Mouse (Mus musculus): ENCODE data around the gene Phf3.
"Not testable (repeated sequence)": the region's sequence is repeated elsewhere in the genome, so short reads cannot be mapped to it uniquely, and the experiment has no call there.

The Phf3 gene

GRCm38 (mm10) chr1:30815609-30816008 is 58.1 kb downstream of the Phf3 start:
- DNase-seq, result peak; percentile 33

GRCm38 (mm10) chr1:30814987-30815386 is 58.7 kb downstream of the Phf3 start:
- DNase-seq, result no peak

- no peak for DNase-seq
Measured at GRCm38 (mm10) chr1:30808101-30808699, 65.5 kb downstream of the Phf3 start.

- peak; percentile 18 for DNase-seq
Measured at GRCm38 (mm10) chr1:30805688-30806285, 67.9 kb downstream of the Phf3 start.

GRCm38 (mm10) chr1:30804919-30805318 is 68.8 kb downstream of the Phf3 start:
- no peak for DNase-seq

GRCm38 (mm10) chr1:30801911-30802310 is 71.8 kb downstream of the Phf3 start:
- peak; percentile 70 for DNase-seq

- DNase-seq, result no peak
Measured at GRCm38 (mm10) chr1:30799277-30799834, 74.4 kb downstream of the Phf3 start.

GRCm38 (mm10) chr1:30794606-30795005 is 79.1 kb downstream of the Phf3 start:
- no peak for DNase-seq

GRCm38 (mm10) chr1:30793357-30793883 is 80.3 kb downstream of the Phf3 start:
- no peak for DNase-seq

GRCm38 (mm10) chr1:30792935-30793334 is 80.8 kb downstream of the Phf3 start:
- no peak for DNase-seq

GRCm38 (mm10) chr1:30790220-30790619 is 83.5 kb downstream of the Phf3 start:
- DNase-seq, result no peak

GRCm38 (mm10) chr1:30789689-30790088 is 84.0 kb downstream of the Phf3 start:
- DNase-seq, result no peak

- no peak for DNase-seq
Measured at GRCm38 (mm10) chr1:30789001-30789400, 84.7 kb downstream of the Phf3 start.

- DNase-seq, result no peak
Measured at GRCm38 (mm10) chr1:30786583-30786982, 87.1 kb downstream of the Phf3 start.

- no peak for DNase-seq
Measured at GRCm38 (mm10) chr1:30783741-30784140, 90.0 kb downstream of the Phf3 start.

- DNase-seq, result peak; percentile 52
Measured at GRCm38 (mm10) chr1:30780293-30780692, 93.4 kb downstream of the Phf3 start.

GRCm38 (mm10) chr1:30779562-30779961 is 94.2 kb downstream of the Phf3 start:
- DNase-seq, result no peak

GRCm38 (mm10) chr1:30778374-30779005 is 95.2 kb downstream of the Phf3 start:
- DNase-seq, result peak; percentile 30

- DNase-seq, result peak; percentile 28
Measured at GRCm38 (mm10) chr1:30776196-30776595, 97.5 kb downstream of the Phf3 start.

GRCm38 (mm10) chr1:30773662-30774061 is 100.1 kb downstream of the Phf3 start:
- no peak for DNase-seq

- no peak for DNase-seq
Measured at GRCm38 (mm10) chr1:30772851-30773250, 100.9 kb downstream of the Phf3 start.

GRCm38 (mm10) chr1:30771772-30772171 is 101.9 kb downstream of the Phf3 start:
- peak; percentile 24 for DNase-seq

GRCm38 (mm10) chr1:30770599-30770998 is 103.1 kb downstream of the Phf3 start:
- DNase-seq, result not testable (repeated sequence)

- no peak for DNase-seq
Measured at GRCm38 (mm10) chr1:30756794-30757193, 116.9 kb downstream of the Phf3 start.

Measured in kidney, postnatal 14 days (tissue).